Mouse (Mus musculus): ENCODE data around the gene Rph3al.

The Rph3al gene

GRCm38 (mm10) chr11:75865253-75865619 lies 73.0 kb downstream of the Rph3al start:
- DNase-seq (ENCODE audit: extremely low read depth, insufficient read length, low spot score): no peak

GRCm38 (mm10) chr11:75864529-75865252 lies 73.5 kb downstream of the Rph3al start:
- no peak for DNase-seq (ENCODE audit: extremely low read depth, insufficient read length, low spot score)

DNA sequence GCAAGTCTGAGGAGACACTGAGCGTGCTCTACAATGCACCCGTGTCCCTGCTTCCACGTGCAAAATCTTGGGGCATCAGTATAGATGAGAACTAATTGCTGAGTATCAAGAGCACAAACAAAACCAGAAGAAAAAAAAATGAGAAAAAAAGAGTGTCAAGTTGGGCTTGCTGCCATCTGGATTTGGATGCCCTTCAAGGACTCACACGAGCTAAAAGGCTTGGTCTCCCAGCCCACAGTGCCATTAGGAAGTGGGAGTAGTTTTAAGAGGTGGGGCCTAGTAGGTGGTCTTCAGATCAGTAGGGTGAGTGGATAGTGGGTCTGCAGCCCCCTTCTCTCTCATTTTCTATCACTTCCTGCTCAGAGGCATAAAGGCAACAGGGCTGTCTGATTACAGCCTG lies 75.8 kb downstream of the Rph3al start:
- DNase-seq (ENCODE audit: extremely low read depth, insufficient read length, low spot score): no peak

DNA sequence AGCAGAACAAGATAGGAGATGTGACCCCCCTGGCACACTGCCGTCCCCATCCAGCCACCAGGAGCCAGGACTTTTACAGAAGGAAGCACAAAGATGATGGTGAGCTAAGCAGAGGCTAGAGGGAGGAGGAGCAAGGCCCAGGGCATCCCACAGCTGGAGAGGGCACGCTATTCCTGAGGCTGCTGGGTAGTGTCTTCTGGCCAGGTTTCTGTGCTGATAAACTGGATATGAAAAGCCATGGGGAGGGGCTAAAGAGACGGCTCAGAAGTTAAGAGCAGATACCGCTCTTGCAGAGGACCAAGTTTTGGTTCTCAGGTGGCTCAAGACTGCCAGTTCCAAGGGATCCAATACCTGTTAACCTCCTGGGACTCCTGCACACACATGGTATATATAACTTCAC lies 76.6 kb downstream of the Rph3al start:
- no peak for DNase-seq (ENCODE audit: extremely low read depth, insufficient read length, low spot score)

DNA sequence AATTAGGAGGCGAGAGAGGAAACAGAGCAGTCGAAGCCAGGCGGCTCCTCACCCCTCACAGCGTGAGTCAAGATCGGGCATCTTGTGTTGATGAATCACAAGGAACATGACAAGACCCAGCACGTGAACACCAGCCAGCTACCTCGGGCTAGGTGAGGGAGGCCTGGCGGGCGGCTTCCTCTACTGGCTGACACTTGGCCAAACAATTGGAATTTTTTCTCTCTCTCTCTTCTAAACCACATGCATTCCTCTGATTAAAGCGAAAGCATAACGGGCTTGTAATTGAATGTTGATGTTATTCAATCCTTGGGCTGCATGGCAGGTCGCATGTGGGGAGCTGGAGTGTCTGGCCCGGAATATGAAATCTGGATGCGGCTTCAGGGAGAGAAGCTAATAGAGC lies 77.0 kb downstream of the Rph3al start:
- DNase-seq (ENCODE audit: extremely low read depth, insufficient read length, low spot score): peak; percentile 83

- DNase-seq (ENCODE audit: extremely low read depth, insufficient read length, low spot score): no peak
These were observed 78.8 kb downstream of the Rph3al start for GRCm38 (mm10) chr11:75859460-75859859.

DNA sequence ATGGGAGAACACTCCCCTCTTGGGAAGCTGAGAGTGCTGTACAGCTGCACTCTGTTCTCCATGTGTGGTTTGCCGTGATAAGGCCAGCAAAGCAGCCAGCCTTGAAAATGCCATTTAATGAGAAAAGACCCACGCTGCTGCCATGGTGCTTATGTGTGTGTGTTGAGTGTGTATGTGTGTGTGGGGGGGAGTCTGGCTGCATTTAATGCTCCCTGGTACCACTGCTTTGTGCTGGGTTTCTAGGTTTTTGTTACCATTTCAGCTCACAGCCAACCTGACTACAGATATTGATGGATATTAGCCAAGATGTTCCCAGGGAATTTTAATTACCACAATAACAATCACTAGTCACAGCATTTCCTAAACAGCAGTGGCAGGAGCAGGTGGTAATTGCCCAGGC lies 79.3 kb downstream of the Rph3al start:
- DNase-seq (ENCODE audit: extremely low read depth, insufficient read length, low spot score): no peak

DNA sequence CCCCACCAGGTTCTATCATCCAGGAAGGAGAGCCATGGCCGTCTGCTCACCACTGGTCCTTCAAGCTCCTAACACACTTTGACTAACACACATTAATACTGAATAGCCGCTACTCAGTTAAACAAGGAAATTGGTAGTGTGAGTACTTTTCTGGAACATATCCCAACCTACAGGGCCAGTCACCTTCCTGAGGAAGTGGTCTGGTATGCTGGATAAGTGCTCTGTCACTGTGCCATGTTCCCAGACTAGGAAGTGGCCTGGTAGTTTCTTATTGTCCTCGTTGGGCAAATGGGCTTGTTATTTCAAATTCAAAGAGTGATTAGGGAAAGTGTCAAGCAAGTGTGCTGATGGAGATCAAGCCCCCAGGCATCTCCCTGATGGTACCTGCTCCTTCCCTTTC lies 80.4 kb downstream of the Rph3al start:
- DNase-seq (ENCODE audit: extremely low read depth, insufficient read length, low spot score): no peak

- DNase-seq (ENCODE audit: extremely low read depth, insufficient read length, low spot score): no peak
These were observed 83.9 kb downstream of the Rph3al start for GRCm38 (mm10) chr11:75854327-75854726.

- no peak for DNase-seq (ENCODE audit: extremely low read depth, insufficient read length, low spot score)
These were observed 85.1 kb downstream of the Rph3al start for GRCm38 (mm10) chr11:75853067-75853636.

- no peak for DNase-seq (ENCODE audit: extremely low read depth, insufficient read length, low spot score)
These were observed 85.7 kb downstream of the Rph3al start for GRCm38 (mm10) chr11:75852485-75852884.

GRCm38 (mm10) chr11:75849552-75849951 lies 88.7 kb downstream of the Rph3al start:
- no peak for DNase-seq (ENCODE audit: extremely low read depth, insufficient read length, low spot score)

DNA sequence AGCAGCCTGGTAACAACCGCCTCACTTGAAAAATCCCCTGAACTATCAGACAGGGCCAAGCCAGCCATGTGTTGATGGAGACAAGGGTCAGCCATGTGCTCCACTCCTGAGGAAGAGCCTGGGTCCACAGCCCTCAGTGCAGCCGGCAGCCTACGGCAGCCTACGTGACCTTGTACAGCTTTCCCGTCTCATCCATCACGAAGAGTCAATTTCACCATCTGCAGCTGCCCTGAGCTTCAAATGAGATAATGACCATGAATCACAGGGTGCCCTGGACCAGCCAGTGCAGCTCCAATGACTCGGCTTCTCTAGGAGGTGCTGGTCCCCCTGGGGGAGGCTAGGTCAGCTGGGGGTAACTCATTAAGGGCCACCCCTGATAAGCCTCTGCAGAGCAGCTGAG lies 91.6 kb downstream of the Rph3al start:
- DNase-seq (ENCODE audit: extremely low read depth, insufficient read length, low spot score): no peak

GRCm38 (mm10) chr11:75845675-75846074 lies 92.6 kb downstream of the Rph3al start:
- no peak for DNase-seq (ENCODE audit: extremely low read depth, insufficient read length, low spot score)

- no peak for DNase-seq (ENCODE audit: extremely low read depth, insufficient read length, low spot score)
These were observed 95.2 kb downstream of the Rph3al start for GRCm38 (mm10) chr11:75842904-75843619.

DNA sequence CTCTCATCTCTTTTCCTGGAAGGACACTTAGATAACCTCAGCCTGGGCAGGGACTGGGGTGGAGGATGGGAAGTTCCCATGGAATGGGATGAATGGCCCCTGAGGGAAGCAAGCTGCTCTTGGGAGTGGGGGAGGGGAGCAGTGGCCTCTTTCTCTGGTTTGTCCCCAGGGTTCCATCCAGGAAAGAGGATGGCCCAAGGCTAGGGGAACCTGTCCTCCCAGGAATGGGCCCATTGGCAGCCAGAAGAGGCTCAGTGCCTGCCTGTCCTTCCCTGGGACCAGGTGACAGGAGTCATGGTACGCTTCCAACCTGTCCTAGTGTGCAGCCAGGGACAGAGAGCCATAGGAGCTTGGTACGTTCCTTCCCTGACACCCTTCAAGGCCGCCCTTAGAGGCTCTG lies 96.7 kb downstream of the Rph3al start:
- DNase-seq (ENCODE audit: extremely low read depth, insufficient read length, low spot score): no peak

DNA sequence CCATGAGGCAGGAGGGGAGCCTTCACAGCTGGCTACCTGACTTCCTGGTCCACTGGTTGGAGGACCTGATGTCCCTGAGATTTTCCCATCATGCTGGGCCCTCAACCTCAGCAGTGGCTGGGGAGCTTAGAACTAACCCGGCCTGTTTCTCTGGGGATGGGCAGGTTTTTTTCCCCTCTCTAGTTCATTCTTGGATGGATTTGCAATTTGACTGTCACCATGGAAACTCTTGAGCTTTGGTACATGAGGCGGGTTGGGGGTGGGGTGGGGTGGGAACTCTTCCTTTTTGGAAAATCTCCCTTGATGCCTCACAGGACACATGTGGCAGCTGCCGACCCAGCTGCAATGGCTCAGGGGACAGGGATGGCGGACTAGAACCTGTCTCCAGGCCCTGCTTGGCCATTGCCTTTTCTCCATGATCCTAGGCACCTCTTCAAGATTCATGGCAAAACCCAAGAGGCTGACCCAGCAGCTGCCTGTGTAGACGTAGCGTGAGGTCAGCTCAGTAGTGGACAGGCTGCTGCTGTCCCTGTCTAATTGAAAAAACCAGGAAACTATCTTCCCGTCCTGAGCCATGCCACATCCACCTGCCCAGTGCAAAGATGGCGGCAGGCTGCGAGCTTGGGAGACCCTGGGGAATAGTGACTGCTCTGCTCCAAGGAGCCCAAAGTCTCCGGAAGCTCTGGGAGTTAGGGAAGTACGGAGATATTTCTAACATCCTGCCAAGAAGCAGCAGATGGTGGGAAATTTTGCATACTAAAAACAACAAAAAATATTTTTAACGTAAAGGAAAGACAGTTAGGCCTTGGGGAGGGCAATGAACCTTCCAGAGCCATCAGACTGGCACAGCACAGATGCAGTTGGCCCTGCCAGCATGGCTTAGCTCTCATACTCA lies 98.4 kb downstream of the Rph3al start:
- DNase-seq (ENCODE audit: extremely low read depth, insufficient read length, low spot score): no peak

- DNase-seq (ENCODE audit: extremely low read depth, insufficient read length, low spot score): no peak
These were observed 99.3 kb downstream of the Rph3al start for GRCm38 (mm10) chr11:75838861-75839426.

DNA sequence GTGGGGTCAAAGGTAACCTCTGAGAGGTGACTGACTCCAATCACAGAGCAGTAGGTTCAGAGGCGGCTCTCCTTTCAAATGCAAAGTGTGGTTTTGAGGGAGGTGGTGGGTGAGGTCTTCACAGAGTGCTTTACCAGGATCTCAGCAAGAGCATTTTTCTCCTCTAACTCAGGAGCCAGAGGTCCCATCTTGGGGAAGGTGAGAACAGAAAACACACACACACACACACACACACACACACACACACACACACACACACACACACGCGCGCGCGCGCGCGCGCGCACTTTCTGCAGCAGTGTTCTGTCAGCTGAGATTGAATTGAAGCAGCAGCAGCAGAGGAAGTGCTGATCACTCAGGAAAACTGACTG lies 102.0 kb downstream of the Rph3al start:
- no peak for DNase-seq (ENCODE audit: extremely low read depth, insufficient read length, low spot score)

GRCm38 (mm10) chr11:75835587-75836239 lies 102.5 kb downstream of the Rph3al start:
- no peak for DNase-seq (ENCODE audit: extremely low read depth, insufficient read length, low spot score)

Data from 3134 (cell line).